Mouse (Mus musculus) testis, adult 2 months (tissue): Measurements from ENCODE around the gene Pax5. TPM values are rescaled to one million over a fixed set of nuclear protein-coding genes. Genes with fewer than 3 reads are reported as not detected.

Experiments
- H3K27ac ChIP-seq: fragments of 200-500 bp; 2 replicates; pipeline ENCODE4 v1.5.1; 2012; ENCODE audit warnings: low read depth, low read length; ENCODE audit not compliant: control insufficient read depth, insufficient read depth
- H3K27me3 ChIP-seq: fragments of 200-500 bp; 2 replicates; pipeline ENCODE4 v1.6.1; 2012; ENCODE audit warnings: mild to moderate bottlenecking, low read length, moderate library complexity; ENCODE audit not compliant: control insufficient read depth, insufficient read depth
- H3K36me3 ChIP-seq: fragments of 200-500 bp; 2 replicates; pipeline ENCODE4 v1.6.1; 2012; ENCODE audit warnings: mild to moderate bottlenecking, low read length; ENCODE audit not compliant: control insufficient read depth, insufficient read depth
- H3K4me1 ChIP-seq: fragments of 200-500 bp; 2 replicates; pipeline ENCODE4 v1.6.1; 2012; ENCODE audit warnings: low read length; ENCODE audit not compliant: control insufficient read depth, insufficient read depth
- H3K4me3 ChIP-seq: fragments of 200-500 bp; 2 replicates; pipeline ENCODE4 v1.5.1; 2012; ENCODE audit warnings: low read depth, mild to moderate bottlenecking, low read length, moderate library complexity, mixed read lengths; ENCODE audit not compliant: control insufficient read depth
- CTCF ChIP-seq: fragments of 200-500 bp; IDR thresholded peaks from 2 replicates; pipeline ENCODE4 v1.5.1; 2012; ENCODE audit warnings: low read depth, mild to moderate bottlenecking, inconsistent platforms, low read length, moderate library complexity; ENCODE audit not compliant: control insufficient read depth, insufficient read depth, insufficient replicate concordance
- POLR2A ChIP-seq: fragments of 200-500 bp; IDR thresholded peaks from 2 replicates; pipeline ENCODE4 v1.6.1; 2012; ENCODE audit warnings: low read depth, mild to moderate bottlenecking, inconsistent platforms, low read length, moderate library complexity; ENCODE audit not compliant: control insufficient read depth
- polyA plus RNA-seq: library from polyadenylated mRNA; depleted of rRNA; stranded (reverse); fragments of >200 nt; gene quantifications from 2 replicates; pipeline ENCODE4 v1.2.3, GENCODE M21; 2012

Gene Pax5
- polyA plus RNA-seq, 1 experiment, result 50.1 TPM

GRCm38 (mm10) chr4:44664767-44665056 lies 45.6 kb downstream of the Pax5 start:
- no peaks in the 10 kb centered on the region for H3K27me3 ChIP-seq
- H3K4me1 ChIP-seq, result peaks cover 11% of the 10 kb centered on the region
- H3K27ac ChIP-seq, result peak overlapping the region; percentile 58; the same call in 1 of the 2 replicates
- TF ChIP-seq POLR2A, result no peak
- no peak for TF ChIP-seq CTCF
- peaks cover 2% of the 10 kb centered on the region for H3K36me3 ChIP-seq
- H3K4me3 ChIP-seq, result peak overlapping the region; percentile 87

- H3K27me3 ChIP-seq, result no peaks in the 10 kb centered on the region
- TF ChIP-seq CTCF (no peak), POLR2A (peak; percentile 40; the same call in 1 of the 2 replicates)
- H3K27ac ChIP-seq, result peak overlapping the region; percentile 58; the same call in 1 of the 2 replicates
- H3K4me1 ChIP-seq, result peaks cover 11% of the 10 kb centered on the region
- peak overlapping the region; percentile 87 for H3K4me3 ChIP-seq
- H3K36me3 ChIP-seq, result peaks cover 2% of the 10 kb centered on the region
Observed at GRCm38 (mm10) chr4:44664004-44664766, 46.1 kb downstream of the Pax5 start.

- Histone ChIP-seq H3K36me3 (peaks cover 2% of the 10 kb centered on the region), H3K27me3 (no peaks in the 10 kb centered on the region), H3K4me1 (peaks cover 11% of the 10 kb centered on the region), H3K27ac (no peak overlapping the region), H3K4me3 (peak overlapping the region; percentile 87)
- TF ChIP-seq POLR2A (no peak), CTCF (no peak)
Observed at GRCm38 (mm10) chr4:44663489-44663888, 46.8 kb downstream of the Pax5 start.

GRCm38 (mm10) chr4:44645181-44645580 lies 65.1 kb downstream of the Pax5 start:
- no peak overlapping the region for H3K4me3 ChIP-seq
- no peak for TF ChIP-seq CTCF
- TF ChIP-seq POLR2A, result no peak
- no peaks in the 10 kb centered on the region for H3K4me1 ChIP-seq
- H3K36me3 ChIP-seq, result no peaks in the 10 kb centered on the region
- no peak overlapping the region for H3K27ac ChIP-seq
- H3K27me3 ChIP-seq, result no peaks in the 10 kb centered on the region

GRCm38 (mm10) chr4:44641831-44642587 lies 68.3 kb downstream of the Pax5 start:
- Histone ChIP-seq H3K27me3 (no peaks in the 10 kb centered on the region), H3K4me1 (no peaks in the 10 kb centered on the region), H3K4me3 (no peak overlapping the region), H3K36me3 (no peaks in the 10 kb centered on the region), H3K27ac (no peak overlapping the region)
- TF ChIP-seq CTCF (no peak), POLR2A (no peak)

GRCm38 (mm10) chr4:44635618-44636017 lies 74.7 kb downstream of the Pax5 start:
- no peak overlapping the region for H3K27ac ChIP-seq
- H3K4me3 ChIP-seq, result no peak overlapping the region
- TF ChIP-seq CTCF (peak; percentile 57; the same call in 1 of the 2 replicates), POLR2A (no peak)
- no peaks in the 10 kb centered on the region for H3K4me1 ChIP-seq
- H3K36me3 ChIP-seq, result no peaks in the 10 kb centered on the region
- no peaks in the 10 kb centered on the region for H3K27me3 ChIP-seq

GRCm38 (mm10) chr4:44633694-44634524 lies 76.4 kb downstream of the Pax5 start:
- H3K27me3 ChIP-seq, result no peaks in the 10 kb centered on the region
- no peak for TF ChIP-seq CTCF
- TF ChIP-seq POLR2A, result no peak
- no peaks in the 10 kb centered on the region for H3K36me3 ChIP-seq
- no peaks in the 10 kb centered on the region for H3K4me1 ChIP-seq
- no peak overlapping the region for H3K27ac ChIP-seq
- H3K4me3 ChIP-seq, result no peak overlapping the region
